Mouse (Mus musculus): Measurements from ENCODE around the gene Twf2.

The Twf2 gene

GRCm38 (mm10) chr9:106211680-106212593 is 9.0 kb downstream of the Twf2 start:
- peak; percentile 77 for DNase-seq (ENCODE audit: low read depth)

GRCm38 (mm10) chr9:106212594-106212981 is 9.7 kb downstream of the Twf2 start:
- no peak for DNase-seq (ENCODE audit: low read depth)

- no peak for DNase-seq (ENCODE audit: low read depth)
These were observed 12.6 kb downstream of the Twf2 start for GRCm38 (mm10) chr9:106215341-106216125.

- no peak for DNase-seq (ENCODE audit: low read depth)
These were observed 14.1 kb downstream of the Twf2 start for GRCm38 (mm10) chr9:106216971-106217370.

- DNase-seq (ENCODE audit: low read depth) = no peak
These were observed 18.1 kb downstream of the Twf2 start for GRCm38 (mm10) chr9:106220894-106221523.

GRCm38 (mm10) chr9:106222261-106222851 is 19.4 kb downstream of the Twf2 start, which contains the start of gene Tlr9:
Tlr9 (plus strand) TSS chr9:106222598.
- DNase-seq (ENCODE audit: low read depth) = peak; percentile 70

GRCm38 (mm10) chr9:106222994-106223393 is 20.1 kb downstream of the Twf2 start:
- DNase-seq (ENCODE audit: low read depth) = no peak

GRCm38 (mm10) chr9:106225469-106226150 is 22.7 kb downstream of the Twf2 start:
- DNase-seq (ENCODE audit: low read depth) = no peak

GRCm38 (mm10) chr9:106226151-106226682 is 23.3 kb downstream of the Twf2 start:
- no peak for DNase-seq (ENCODE audit: low read depth)

GRCm38 (mm10) chr9:106227790-106228429 is 25.0 kb downstream of the Twf2 start:
- no peak for DNase-seq (ENCODE audit: low read depth)

GRCm38 (mm10) chr9:106230051-106230733 is 27.3 kb downstream of the Twf2 start:
- peak; percentile 59 for DNase-seq (ENCODE audit: low read depth)

GRCm38 (mm10) chr9:106230734-106231106 is 27.8 kb downstream of the Twf2 start:
- DNase-seq (ENCODE audit: low read depth) = no peak

- DNase-seq (ENCODE audit: low read depth) = no peak
These were observed 28.3 kb downstream of the Twf2 start for GRCm38 (mm10) chr9:106231220-106231619.

GRCm38 (mm10) chr9:106231816-106232215 is 28.9 kb downstream of the Twf2 start:
- DNase-seq (ENCODE audit: low read depth) = no peak

- DNase-seq (ENCODE audit: low read depth) = no peak
These were observed 30.0 kb downstream of the Twf2 start for GRCm38 (mm10) chr9:106232956-106233355.

- no peak for DNase-seq (ENCODE audit: low read depth)
These were observed 31.0 kb downstream of the Twf2 start for GRCm38 (mm10) chr9:106233953-106234352.

- DNase-seq (ENCODE audit: low read depth) = no peak
These were observed 32.4 kb downstream of the Twf2 start for GRCm38 (mm10) chr9:106235194-106235830.

GRCm38 (mm10) chr9:106236156-106236817 is 33.4 kb downstream of the Twf2 start:
- no peak for DNase-seq (ENCODE audit: low read depth)

- no peak for DNase-seq (ENCODE audit: low read depth)
These were observed 33.9 kb downstream of the Twf2 start for GRCm38 (mm10) chr9:106236818-106237211.
